In genomic region chr10:19876669-19877068, GRCm38 (mm10) we compare ENCODE assay signal across 20 mouse cellular contexts. TPM values are rescaled to one million over a fixed set of nuclear protein-coding genes. Genes with fewer than 3 reads are reported as not detected.
DNase-seq lines count a peak whose midpoint lies in the region; ATAC-seq lines count a peak whose summit lies in the region.
"Had no signal": no experiment of that assay in that cellular context is flagged by ENCODE, and none has a peak within 500 bp of the region (broad histone marks: within the 10 kb centered on the region; RNA-seq: fewer than 3 reads in every experiment).

No protein-coding gene starts in this region.

- no peaks in the 10 kb centered on the region for H3K27me3 ChIP-seq in forebrain, embryonic 15.5 days
- no peaks in the 10 kb centered on the region for H3K27me3 ChIP-seq in forebrain, embryonic 13.5 days
- H3K27me3 ChIP-seq in midbrain, embryonic 14.5 days (ENCODE audit: control insufficient read depth, insufficient read depth, low read length), result no peaks in the 10 kb centered on the region
- H3K27me3 ChIP-seq in midbrain, embryonic 11.5 days (ENCODE audit: control insufficient read depth, insufficient read depth, low read length), result no peaks in the 10 kb centered on the region
- no peaks in the 10 kb centered on the region for H3K27me3 ChIP-seq in midbrain, embryonic 15.5 days (replicated peaks)
- H3K27me3 ChIP-seq: limb, embryonic 12.5 days; neural tube, embryonic 12.5 days had no signal

- H3K9me3 ChIP-seq in forebrain, embryonic 15.5 days, result no peaks in the 10 kb centered on the region
- no peaks in the 10 kb centered on the region for H3K9me3 ChIP-seq in forebrain, embryonic 13.5 days (replicated peaks)
- no peaks in the 10 kb centered on the region for H3K9me3 ChIP-seq in midbrain, embryonic 14.5 days (ENCODE audit: control insufficient read depth, low read length)
- H3K9me3 ChIP-seq in midbrain, embryonic 11.5 days (ENCODE audit: control insufficient read depth, low read length), result no peaks in the 10 kb centered on the region
- no peaks in the 10 kb centered on the region for H3K9me3 ChIP-seq in midbrain, embryonic 15.5 days
- H3K9me3 ChIP-seq: limb, embryonic 12.5 days; neural tube, embryonic 12.5 days had no signal

- DNase-seq in midbrain, embryonic 14.5 days, result peak; percentile 23
- DNase-seq in midbrain, embryonic 11.5 days (ENCODE audit: low spot score, missing footprints), result no peak
- DNase-seq in layer of hippocampus, adult 18-20 months (ENCODE audit: low spot score in 2 of 2), result no peak
- no peak for DNase-seq in layer of hippocampus, postnatal 10 days (ENCODE audit: low spot score in 2 of 2)
- no peak for DNase-seq in urinary bladder, postnatal 25 days (ENCODE audit: low spot score)
- DNase-seq: adrenal gland, postnatal 25 days; cerebellum, postnatal 14 days; heart, adult 2 months; heart, postnatal 10 days; kidney, adult 11 months; kidney, postnatal 25 days; layer of hippocampus, postnatal 36 days had no signal

- no peak overlapping the region for H3K27ac ChIP-seq in forebrain, embryonic 15.5 days (replicated peaks)
- H3K27ac ChIP-seq in forebrain, embryonic 13.5 days, result no peak overlapping the region
- no peak overlapping the region for H3K27ac ChIP-seq in midbrain, embryonic 14.5 days (replicated peaks; ENCODE audit: low read depth, low read length)
- no peak overlapping the region; the same call in 1 of the 2 replicates for H3K27ac ChIP-seq in midbrain, embryonic 11.5 days (ENCODE audit: low read depth, low read length)
- no peak overlapping the region for H3K27ac ChIP-seq in midbrain, embryonic 15.5 days
- H3K27ac ChIP-seq: heart, adult 2 months; limb, embryonic 12.5 days; neural tube, embryonic 12.5 days had no signal

- H3K36me3 ChIP-seq in forebrain, embryonic 15.5 days, result no peaks in the 10 kb centered on the region
- no peaks in the 10 kb centered on the region for H3K36me3 ChIP-seq in forebrain, embryonic 13.5 days (ENCODE audit: poor library complexity, severe bottlenecking)
- H3K36me3 ChIP-seq in midbrain, embryonic 14.5 days (ENCODE audit: control insufficient read depth, insufficient read depth, low read length), result no peaks in the 10 kb centered on the region
- no peaks in the 10 kb centered on the region for H3K36me3 ChIP-seq in midbrain, embryonic 11.5 days (ENCODE audit: control insufficient read depth, insufficient read depth, low read length)
- no peaks in the 10 kb centered on the region for H3K36me3 ChIP-seq in midbrain, embryonic 15.5 days (replicated peaks)
- H3K36me3 ChIP-seq: limb, embryonic 12.5 days; neural tube, embryonic 12.5 days had no signal

- WGBS in forebrain, embryonic 15.5 days, result 51% methylated on average over 7 of the region's 7 CpGs
- WGBS in forebrain, embryonic 13.5 days, result 35% methylated on average over 7 of the region's 7 CpGs
- 49% methylated on average over 7 of the region's 7 CpGs for WGBS in midbrain, embryonic 14.5 days
- WGBS in midbrain, embryonic 11.5 days, result 63% methylated on average over 7 of the region's 7 CpGs
- WGBS in midbrain, embryonic 15.5 days, result 52% methylated on average over 7 of the region's 7 CpGs

- no peaks in the 10 kb centered on the region for H3K4me1 ChIP-seq in forebrain, embryonic 15.5 days
- H3K4me1 ChIP-seq in forebrain, embryonic 13.5 days, result no peaks in the 10 kb centered on the region
- no peaks in the 10 kb centered on the region for H3K4me1 ChIP-seq in midbrain, embryonic 14.5 days (ENCODE audit: control insufficient read depth, insufficient read depth, low read length)
- H3K4me1 ChIP-seq in midbrain, embryonic 11.5 days (ENCODE audit: control insufficient read depth, insufficient read depth, low read length), result peaks cover 2% of the 10 kb centered on the region; the same call in 1 of the 2 replicates
- no peaks in the 10 kb centered on the region for H3K4me1 ChIP-seq in midbrain, embryonic 15.5 days
- H3K4me1 ChIP-seq: limb, embryonic 12.5 days; neural tube, embryonic 12.5 days had no signal

- H3K9ac ChIP-seq in forebrain, embryonic 15.5 days (replicated peaks), result no peak overlapping the region
- no peak overlapping the region for H3K9ac ChIP-seq in forebrain, embryonic 13.5 days
- no peak overlapping the region for H3K9ac ChIP-seq in midbrain, embryonic 14.5 days (replicated peaks; ENCODE audit: low read length)
- H3K9ac ChIP-seq in midbrain, embryonic 11.5 days (ENCODE audit: low read length), result no peak overlapping the region
- H3K9ac ChIP-seq in midbrain, embryonic 15.5 days, result no peak overlapping the region
- H3K9ac ChIP-seq: limb, embryonic 12.5 days; neural tube, embryonic 12.5 days had no signal

- ATAC-seq in forebrain, embryonic 15.5 days (replicated peaks), result 0 out of 2 replicates have a peak, but pooled peaks have one; percentile 43
- ATAC-seq in forebrain, embryonic 13.5 days, result no peak
- ATAC-seq in midbrain, embryonic 14.5 days (ENCODE audit: low FRiP score, low TSS enrichment), result no peak
- ATAC-seq in midbrain, embryonic 11.5 days (ENCODE audit: low FRiP score), result no peak; the same call in 1 of the 2 replicates
- ATAC-seq in midbrain, embryonic 15.5 days (replicated peaks), result peak; percentile 74; the same call in 1 of the 2 replicates
- ATAC-seq: lung, postnatal 0 days had no signal

- H3K4me3 ChIP-seq in forebrain, embryonic 15.5 days, result no peak overlapping the region
- H3K4me3 ChIP-seq in forebrain, embryonic 13.5 days, result no peak overlapping the region
- H3K4me3 ChIP-seq in midbrain, embryonic 14.5 days (replicated peaks; ENCODE audit: low read depth, low read length), result no peak overlapping the region
- no peak overlapping the region for H3K4me3 ChIP-seq in midbrain, embryonic 11.5 days (ENCODE audit: low read depth, low read length)
- no peak overlapping the region for H3K4me3 ChIP-seq in midbrain, embryonic 15.5 days
- H3K4me3 ChIP-seq: erythroblast, embryonic 14.5 days; heart, adult 2 months; limb, embryonic 12.5 days; neural tube, embryonic 12.5 days had no signal

- no peak overlapping the region for H3K4me2 ChIP-seq in forebrain, embryonic 15.5 days (replicated peaks)
- no peak overlapping the region for H3K4me2 ChIP-seq in forebrain, embryonic 13.5 days
- no peak overlapping the region for H3K4me2 ChIP-seq in midbrain, embryonic 14.5 days (ENCODE audit: low read length)
- no peak overlapping the region for H3K4me2 ChIP-seq in midbrain, embryonic 11.5 days
- H3K4me2 ChIP-seq in midbrain, embryonic 15.5 days, result no peak overlapping the region
- H3K4me2 ChIP-seq: limb, embryonic 12.5 days; neural tube, embryonic 12.5 days had no signal

RNA-seq across cellular contexts. Expression of gene Slc35d3, which starts 25.4 kb away (rescaled TPM):
- polyA plus RNA-seq in forebrain, embryonic 15.5 days (2015; fragmentation: Nextera tagmentation; extraction: Ambion mirVana), result 1.2 and 1.3 TPM in 2 replicates
- polyA plus RNA-seq in forebrain, embryonic 13.5 days (2015; fragmentation: Nextera tagmentation; extraction: Ambion mirVana), result 0.19 and 0.50 TPM in 2 replicates
- 2.3 and 2.4 TPM in 2 replicates for polyA plus RNA-seq in midbrain, embryonic 14.5 days (2014; fragmentation: Nextera tagmentation; extraction: Ambion mirVana)
- polyA plus RNA-seq in midbrain, embryonic 11.5 days (2014; fragmentation: Nextera tagmentation; extraction: Ambion mirVana), result 0.63 and 0.68 TPM in 2 replicates
- polyA plus RNA-seq in midbrain, embryonic 15.5 days (2015; fragmentation: Nextera tagmentation; extraction: Ambion mirVana), result 2.2 TPM in 2 replicates
- under 1 TPM; 0.56 to 0.57 TPM for total RNA-seq in layer of hippocampus, adult 18-20 months (2021)
- under 1 TPM; 0.49 to 0.53 TPM for total RNA-seq in layer of hippocampus, postnatal 10 days (2021)
- total RNA-seq: gastrocnemius, adult 8-10 months; heart, adult 2 months; heart, postnatal 10 days had no signal

RNA-seq across cellular contexts. Expression of gene Pex7, which starts 30.8 kb away (rescaled TPM):
- 26.4 and 27.7 TPM in 2 replicates for polyA plus RNA-seq in forebrain, embryonic 15.5 days (2015; fragmentation: Nextera tagmentation; extraction: Ambion mirVana)
- 26.5 and 31.1 TPM in 2 replicates for polyA plus RNA-seq in forebrain, embryonic 13.5 days (2015; fragmentation: Nextera tagmentation; extraction: Ambion mirVana)
- 30.1 and 30.7 TPM in 2 replicates for polyA plus RNA-seq in midbrain, embryonic 14.5 days (2014; fragmentation: Nextera tagmentation; extraction: Ambion mirVana)
- 33.4 and 33.6 TPM in 2 replicates for polyA plus RNA-seq in midbrain, embryonic 11.5 days (2014; fragmentation: Nextera tagmentation; extraction: Ambion mirVana)
- polyA plus RNA-seq in midbrain, embryonic 15.5 days (2015; fragmentation: Nextera tagmentation; extraction: Ambion mirVana), result 26.8 and 27.4 TPM in 2 replicates
- 10 to 100 TPM; 22.8 to 23.2 TPM for total RNA-seq in layer of hippocampus, adult 18-20 months (2021)
- total RNA-seq in layer of hippocampus, postnatal 10 days (2021), result 10 to 100 TPM; 23.5 to 26.5 TPM

RNA-seq across cellular contexts. Expression of gene Map3k5, which starts 57.6 kb away (rescaled TPM):
- 0.75 and 0.88 TPM in 2 replicates for polyA plus RNA-seq in forebrain, embryonic 15.5 days (2015; fragmentation: Nextera tagmentation; extraction: Ambion mirVana)
- polyA plus RNA-seq in forebrain, embryonic 13.5 days (2015; fragmentation: Nextera tagmentation; extraction: Ambion mirVana), result 0.36 and 0.64 TPM in 2 replicates
- 0.72 and 1.3 TPM in 2 replicates for polyA plus RNA-seq in midbrain, embryonic 14.5 days (2014; fragmentation: Nextera tagmentation; extraction: Ambion mirVana)
- 0.51 and 1.0 TPM in 2 replicates for polyA plus RNA-seq in midbrain, embryonic 11.5 days (2014; fragmentation: Nextera tagmentation; extraction: Ambion mirVana)
- polyA plus RNA-seq in midbrain, embryonic 15.5 days (2015; fragmentation: Nextera tagmentation; extraction: Ambion mirVana), result 1.1 and 1.3 TPM in 2 replicates
- total RNA-seq in layer of hippocampus, adult 18-20 months (2021), result 10 to 100 TPM; 24.1 to 32.5 TPM
- 10 to 100 TPM; 18.6 to 19.0 TPM for total RNA-seq in layer of hippocampus, postnatal 10 days (2021)
- polyA plus RNA-seq: erythroblast, embryonic 14.5 days had no signal

Comparison
In these comparisons a context has a peak if more than half of its experiments do, and no peak if none do; other contexts are left out.
1. ATAC-seq: peak in forebrain, embryonic 15.5 days (single experiment) and midbrain, embryonic 15.5 days (single experiment); none in forebrain, embryonic 13.5 days (single experiment), midbrain, embryonic 14.5 days (single experiment) and midbrain, embryonic 11.5 days (single experiment).